8 mouse cellular contexts compared by ENCODE assay signal in genomic region chr16:34125595-34125994, GRCm38 (mm10).
DNase-seq lines count a peak whose midpoint lies in the region; ATAC-seq and TF ChIP-seq lines count a peak whose summit lies in the region.

No protein-coding gene starts in this region.

- ATAC-seq in forebrain, embryonic 14.5 days: peak; percentile 60
- peak; percentile 87 for ATAC-seq in lung, postnatal 0 days

- no peak overlapping the region for H3K4me2 ChIP-seq in forebrain, embryonic 14.5 days (ENCODE audit: low read length)
- no peak overlapping the region for H3K4me2 ChIP-seq in lung, postnatal 0 days (replicated peaks; ENCODE audit: low read depth, low read length)

- 4% methylated on average over 2 of the region's 2 CpGs for WGBS in forebrain, embryonic 14.5 days
- 2% methylated on average over 2 of the region's 2 CpGs for WGBS in lung, postnatal 0 days

- H3K27me3 ChIP-seq in forebrain, embryonic 14.5 days (replicated peaks; ENCODE audit: control insufficient read depth, insufficient read depth, low read length): no peaks in the 10 kb centered on the region
- H3K27me3 ChIP-seq in lung, postnatal 0 days (replicated peaks; ENCODE audit: insufficient read depth, low read length): no peaks in the 10 kb centered on the region

- no peak overlapping the region for H3K9ac ChIP-seq in ES-E14 (ENCODE audit: insufficient read depth, low read depth, low read length, poor library complexity, severe bottlenecking)
- no peak overlapping the region for H3K9ac ChIP-seq in forebrain, embryonic 14.5 days (ENCODE audit: low read length)
- no peak overlapping the region for H3K9ac ChIP-seq in lung, postnatal 0 days (replicated peaks; ENCODE audit: low read depth)

- no peak for TF ChIP-seq EP300 in lung, postnatal 0 days (IDR thresholded peaks at IDR 0.05)

- in situ Hi-C loops in ES-E14 (cut with MboI; ENCODE audit: low sequenced_read_pairs in 2 of 2, unreplicated experiment in 2 of 2): no loop called here

- no peak overlapping the region for H3K27ac ChIP-seq in ES-E14 (ENCODE audit: insufficient read depth, low read depth, low read length, poor library complexity, severe bottlenecking)
- no peak overlapping the region for H3K27ac ChIP-seq in forebrain, embryonic 14.5 days (ENCODE audit: low read depth, low read length)
- peak overlapping the region; percentile 67 for H3K27ac ChIP-seq in layer of hippocampus, adult 2 months
- H3K27ac ChIP-seq in lung, postnatal 0 days (ENCODE audit: low read length): no peak overlapping the region

- TF ChIP-seq CTCF in layer of hippocampus, adult 2 months (conservative IDR thresholded peaks at IDR 0.05): peak; percentile 87
- peak; percentile 82 for TF ChIP-seq CTCF in lung, postnatal 0 days (IDR thresholded peaks at IDR 0.05)

- H3K4me3 ChIP-seq in ES-E14 (ENCODE audit: insufficient read depth in 1 of 2, low read depth in 1 of 2, low read length in 2 of 2, poor library complexity in 1 of 2, severe bottlenecking in 1 of 2): no peak overlapping the region
- H3K4me3 ChIP-seq in forebrain, embryonic 14.5 days (ENCODE audit: low read depth, low read length): no peak overlapping the region
- H3K4me3 ChIP-seq in layer of hippocampus, adult 2 months: no peak overlapping the region
- no peak overlapping the region for H3K4me3 ChIP-seq in lung, postnatal 0 days (ENCODE audit: low read depth, low read length)

- H3K4me1 ChIP-seq in ES-E14 (ENCODE audit: control insufficient read depth in 2 of 2, insufficient read depth in 2 of 2, low read length in 2 of 2, poor library complexity in 1 of 2): no peaks in the 10 kb centered on the region
- no peaks in the 10 kb centered on the region for H3K4me1 ChIP-seq in forebrain, embryonic 14.5 days (ENCODE audit: control insufficient read depth, insufficient read depth, low read length)
- H3K4me1 ChIP-seq in lung, postnatal 0 days (ENCODE audit: insufficient read depth, low read depth, low read length): no peaks in the 10 kb centered on the region

- intact Hi-C loops in heart, postnatal 36 days (cut with DNase I): loop anchor here (2.0 to 5.0 kb wide), 2 partner anchors 67 to 167 kb away; no protein-coding TSS in a partner anchor

- no peaks in the 10 kb centered on the region for H3K36me3 ChIP-seq in ES-E14 (ENCODE audit: control insufficient read depth, insufficient read depth, low read length, poor library complexity, severe bottlenecking)
- no peaks in the 10 kb centered on the region for H3K36me3 ChIP-seq in forebrain, embryonic 14.5 days (ENCODE audit: control insufficient read depth, insufficient read depth, low read length)
- no peaks in the 10 kb centered on the region for H3K36me3 ChIP-seq in lung, postnatal 0 days (ENCODE audit: insufficient read depth, low read length)

- H3K9me3 ChIP-seq in ES-E14 (ENCODE audit: control insufficient read depth, insufficient read depth, low read depth, low read length): no peaks in the 10 kb centered on the region
- no peaks in the 10 kb centered on the region for H3K9me3 ChIP-seq in forebrain, embryonic 14.5 days (replicated peaks; ENCODE audit: control insufficient read depth, low read length)
- H3K9me3 ChIP-seq in lung, postnatal 0 days (ENCODE audit: low read length): no peaks in the 10 kb centered on the region

- peak; percentile 51 for DNase-seq in ES-E14 (ENCODE audit: low read depth, low spot score)
- DNase-seq in c-Kit-positive CD71-positive TER-119-positive erythroid progenitor cells, embryonic 14.5 days (ENCODE audit: low spot score): peak; percentile 10
- DNase-seq in forebrain, embryonic 14.5 days (ENCODE audit: low spot score): peak; percentile 80
- DNase-seq in heart, postnatal 36 days: peak; percentile 63 to 70
- peak; percentile 74 to 88 for DNase-seq in layer of hippocampus, adult 2 months (ENCODE audit: low spot score in 2 of 2)
- DNase-seq in lung, postnatal 0 days (ENCODE audit: low spot score): peak; percentile 92
- peak; percentile 71 for DNase-seq in ovary, postnatal 36 days (ENCODE audit: low spot score)
- peak; percentile 81 for DNase-seq in thymus, postnatal 4 days

TF ChIP-seq in ES-E14, 5 proteins besides CTCF, POLR2A, EP300 and RAD21:
- TF ChIP-seq ZC3H11A (IDR thresholded peaks at IDR 0.05; ENCODE audit: borderline replicate concordance, low read depth, low read length) (peak; percentile 80; the same call in 1 of the 2 replicates), HCFC1 (IDR thresholded peaks at IDR 0.05; ENCODE audit: borderline replicate concordance, insufficient read depth, low read length) (no peak)

Comparison
In these comparisons a context has a peak if more than half of its experiments do, and no peak if none do; other contexts are left out.
1. DNase-seq: peak in every context shown above with its lines; median percentile 92 in lung, postnatal 0 days; 81 in layer of hippocampus, adult 2 months; 81 in thymus, postnatal 4 days; 80 in forebrain, embryonic 14.5 days; 71 in ovary, postnatal 36 days; 66 in heart, postnatal 36 days; 51 in ES-E14; 10 in c-Kit-positive CD71-positive TER-119-positive erythroid progenitor cells, embryonic 14.5 days.